10 mouse cellular contexts compared by ENCODE assay signal in the genomic region with DNA sequence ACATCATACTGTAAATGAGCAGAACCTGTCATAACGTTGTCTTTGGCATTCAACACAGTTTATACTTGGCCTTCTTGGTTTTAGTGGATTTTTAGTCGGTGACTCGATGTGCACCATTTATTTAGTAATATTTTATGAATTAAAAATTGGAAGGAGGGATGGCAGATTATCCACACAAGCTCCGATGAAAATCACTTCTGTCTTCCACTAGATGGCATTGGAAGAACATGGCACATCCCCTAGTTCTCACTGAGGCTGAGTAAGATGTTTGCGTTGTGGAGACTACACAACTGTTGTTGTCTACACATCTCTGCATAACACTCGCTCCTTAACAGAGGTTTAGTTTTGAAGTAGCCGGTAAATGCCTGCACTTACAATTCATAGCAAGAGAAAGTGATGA.
A peak's percentile ranks its signal among the peaks of the same experiment; 100 is the strongest.
DNase-seq lines count a peak whose midpoint lies in the region; ATAC-seq and TF ChIP-seq lines count a peak whose summit lies in the region.
"Had no signal": no experiment of that assay in that cellular context is flagged by ENCODE, and none has a peak within 500 bp of the region (broad histone marks: within the 10 kb centered on the region; RNA-seq: fewer than 3 reads in every experiment).

No protein-coding gene starts in this region.

- H3K9me3 ChIP-seq in liver, postnatal 0 days (ENCODE audit: low read length) = no peaks in the 10 kb centered on the region
- no peaks in the 10 kb centered on the region for H3K9me3 ChIP-seq in liver, embryonic 11.5 days (ENCODE audit: control insufficient read depth, low read length)
- H3K9me3 ChIP-seq: embryonic facial prominence, embryonic 13.5 days had no signal

- no peaks in the 10 kb centered on the region for H3K36me3 ChIP-seq in liver, postnatal 0 days (replicated peaks; ENCODE audit: insufficient read depth, low read length)
- no peaks in the 10 kb centered on the region for H3K36me3 ChIP-seq in liver, embryonic 11.5 days (ENCODE audit: control insufficient read depth, insufficient read depth, low read length)
- H3K36me3 ChIP-seq: embryonic facial prominence, embryonic 13.5 days had no signal

- H3K4me1 ChIP-seq in liver, postnatal 0 days (ENCODE audit: insufficient read depth) = no peaks in the 10 kb centered on the region
- H3K4me1 ChIP-seq in liver, embryonic 11.5 days (replicated peaks; ENCODE audit: control insufficient read depth, insufficient read depth, low read length) = no peaks in the 10 kb centered on the region
- H3K4me1 ChIP-seq: embryonic facial prominence, embryonic 13.5 days had no signal

- 67% methylated on average over 7 of the region's 7 CpGs for WGBS in liver, postnatal 0 days (ENCODE audit: insufficient replicate concordance)
- 70% methylated on average over 7 of the region's 7 CpGs for WGBS in liver, embryonic 11.5 days

- POLR2A ChIA-PET in Patski (lab: Charles Lee) = no interaction called here

- no peak for TF ChIP-seq EP300 in liver, postnatal 0 days (IDR thresholded peaks at IDR 0.05; ENCODE audit: low read depth)

- H3K4me2 ChIP-seq in liver, postnatal 0 days (ENCODE audit: low read depth, low read length) = no peak overlapping the region
- H3K4me2 ChIP-seq in liver, embryonic 11.5 days = no peak overlapping the region
- H3K4me2 ChIP-seq: embryonic facial prominence, embryonic 13.5 days had no signal

- no peaks in the 10 kb centered on the region for H3K27me3 ChIP-seq in liver, postnatal 0 days (ENCODE audit: insufficient read depth, low read length)
- no peaks in the 10 kb centered on the region for H3K27me3 ChIP-seq in liver, embryonic 11.5 days (replicated peaks; ENCODE audit: control insufficient read depth, insufficient read depth, low read length)
- no peaks in the 10 kb centered on the region for H3K27me3 ChIP-seq in Patski
- H3K27me3 ChIP-seq: embryonic facial prominence, embryonic 13.5 days had no signal

- intact Hi-C loops in gastrocnemius, adult 2 months (cut with DNase I) = loop anchor here (10.0 kb wide), 1 partner anchor 445 kb away; no protein-coding TSS in a partner anchor

- DNase-seq in gastrocnemius, adult 2 months = no peak
- DNase-seq in gastrocnemius, postnatal 10 days = no peak
- no peak for DNase-seq in liver, postnatal 0 days
- DNase-seq in liver, embryonic 11.5 days (ENCODE audit: low spot score) = no peak
- DNase-seq in Patski (ENCODE audit: low read depth, low spot score) = no peak
- peak; percentile 23 for DNase-seq in retina, embryonic 14.5 days (ENCODE audit: low spot score)
- DNase-seq in natural killer cell, adult 2 months (ENCODE audit: low spot score in 2 of 2) = no peak
- DNase-seq: kidney, adult 18-20 months; thymus, postnatal 36 days had no signal

- H3K27ac ChIP-seq in gastrocnemius, adult 2 months = no peak overlapping the region
- H3K27ac ChIP-seq in liver, postnatal 0 days (ENCODE audit: low read depth) = no peak overlapping the region
- no peak overlapping the region for H3K27ac ChIP-seq in liver, embryonic 11.5 days (ENCODE audit: low read depth, low read length)
- H3K27ac ChIP-seq: embryonic facial prominence, embryonic 13.5 days had no signal

- CTCF ChIA-PET in Patski (lab: Charles Lee) = interaction anchor here (0.6 kb wide), 1 partner anchor 122 kb away, joined by 3 read pairs; no protein-coding TSS in a partner anchor

- peak; percentile 45 for TF ChIP-seq CTCF in gastrocnemius, adult 2 months (IDR thresholded peaks at IDR 0.05)
- peak; percentile 47 for TF ChIP-seq CTCF in liver, postnatal 0 days (IDR thresholded peaks at IDR 0.05; ENCODE audit: low read depth)
- peak; percentile 47 for TF ChIP-seq CTCF in Patski (IDR thresholded peaks at IDR 0.05)

- H3K9ac ChIP-seq in liver, postnatal 0 days (replicated peaks) = no peak overlapping the region
- H3K9ac ChIP-seq in liver, embryonic 11.5 days (ENCODE audit: low read depth, low read length) = no peak overlapping the region
- H3K9ac ChIP-seq: embryonic facial prominence, embryonic 13.5 days had no signal

- no peak overlapping the region for H3K4me3 ChIP-seq in gastrocnemius, adult 2 months
- H3K4me3 ChIP-seq in liver, postnatal 0 days (ENCODE audit: low read depth, low read length) = no peak overlapping the region
- H3K4me3 ChIP-seq in liver, embryonic 11.5 days (ENCODE audit: low read depth, low read length) = no peak overlapping the region
- H3K4me3 ChIP-seq: embryonic facial prominence, embryonic 13.5 days had no signal

- in situ Hi-C loops in Patski (cut with MboI; ENCODE audit: low pct_unique_long_range_greater_than_20kb) = loop anchor here (5.0 kb wide), 2 partner anchors 152 to 453 kb away; no protein-coding TSS in a partner anchor

- ATAC-seq in liver, postnatal 0 days = no peak
- no peak for ATAC-seq in liver, embryonic 11.5 days (replicated peaks; ENCODE audit: low FRiP score)
- no peak for ATAC-seq in Patski
